Mouse (Mus musculus) kidney, embryonic 15.5 days (tissue): ENCODE results near the gene Nfic. TPM values are rescaled to one million over a fixed set of nuclear protein-coding genes. Genes with fewer than 3 reads are reported as not detected.
"Not testable (repeated sequence)": the region's sequence is repeated elsewhere in the genome, so short reads cannot be mapped to it uniquely, and the experiment has no call there.

Experiments used
- ATAC-seq: fragments of 200-750 bp; cut with Nextera tagmentation; replicated peaks from 2 replicates; pipeline ENCODE4 v1.8.0; 2017; ENCODE audit warnings: moderate TSS enrichment; ENCODE audit not compliant: low FRiP score
- H3K27ac ChIP-seq: fragments of 300-500 bp; sonication (generic); 2 replicates; pipeline ENCODE4 v1.5.1; 2015; ENCODE audit warnings: mild to moderate bottlenecking, inconsistent platforms
- H3K27me3 ChIP-seq: fragments of 300-500 bp; sonication (generic); 2 replicates; pipeline ENCODE4 v1.6.1; 2015; ENCODE audit warnings: inconsistent platforms
- H3K36me3 ChIP-seq: fragments of 300-500 bp; sonication (generic); 2 replicates; pipeline ENCODE4 v1.6.1; 2015; ENCODE audit warnings: inconsistent platforms
- H3K4me1 ChIP-seq: fragments of 300-500 bp; sonication (generic); 2 replicates; pipeline ENCODE4 v1.6.1; 2015; ENCODE audit warnings: inconsistent platforms
- H3K4me2 ChIP-seq: fragments of 300-500 bp; sonication (generic); 2 replicates; pipeline ENCODE4 v1.6.1; 2015; ENCODE audit warnings: moderate library complexity, mild to moderate bottlenecking, inconsistent platforms
- H3K4me3 ChIP-seq: fragments of 300-500 bp; sonication (generic); replicated peaks from 2 replicates; pipeline ENCODE4 v1.5.1; 2015; ENCODE audit warnings: mild to moderate bottlenecking, inconsistent platforms
- H3K9ac ChIP-seq: fragments of 300-500 bp; sonication (generic); 2 replicates; pipeline ENCODE4 v1.6.1; 2015; ENCODE audit warnings: mild to moderate bottlenecking, inconsistent platforms
- H3K9me3 ChIP-seq: fragments of 300-500 bp; sonication (generic); replicated peaks from 2 replicates; pipeline ENCODE4 v1.6.1; 2016; ENCODE audit warnings: inconsistent platforms
- WGBS: fragments of 180-500 bp; shearing (Covaris S2); methylation state at CpG from one replicate; pipeline ENCODE4 v1.1.7; 2015; ENCODE audit warnings: mixed read lengths; 5-methylcytosine and 5-hydroxymethylcytosine counted together
- polyA plus RNA-seq: library from polyadenylated mRNA; unstranded; fragments of >200 nt; fragmentation: Nextera tagmentation; extraction: Ambion mirVana; gene quantifications from 2 replicates; pipeline ENCODE4 v1.2.1, GENCODE M21; 2015

Nfic gene
- polyA plus RNA-seq, 1 experiment from 2014 or later = 84.5 TPM

GRCm38 (mm10) chr10:81452947-81453288 is 2.5 kb downstream of the Nfic start:
- H3K36me3 ChIP-seq = no peaks in the 10 kb centered on the region
- no peak overlapping the region for H3K4me3 ChIP-seq
- no peaks in the 10 kb centered on the region for H3K9me3 ChIP-seq
- peaks cover 9% of the 10 kb centered on the region; the same call in 1 of the 2 replicates for H3K4me1 ChIP-seq
- H3K9ac ChIP-seq = no peak overlapping the region
- H3K27ac ChIP-seq = no peak overlapping the region
- H3K4me2 ChIP-seq = no peak overlapping the region
- WGBS = 2% methylated on average over 14 of the region's 14 CpGs
- H3K27me3 ChIP-seq = peaks cover 85% of the 10 kb centered on the region
- no peak for ATAC-seq

GRCm38 (mm10) chr10:81452237-81452946 is 3.0 kb downstream of the Nfic start:
- peaks cover 9% of the 10 kb centered on the region; the same call in 1 of the 2 replicates for H3K4me1 ChIP-seq
- no peaks in the 10 kb centered on the region for H3K9me3 ChIP-seq
- no peak overlapping the region for H3K4me3 ChIP-seq
- H3K36me3 ChIP-seq = no peaks in the 10 kb centered on the region
- H3K27ac ChIP-seq = no peak overlapping the region
- 0 out of 2 replicates have a peak overlapping the region, but pooled peaks have one; percentile 15 for H3K9ac ChIP-seq
- ATAC-seq = no peak
- WGBS = 10% methylated on average over 36 of the region's 36 CpGs
- H3K4me2 ChIP-seq = 0 out of 2 replicates have a peak overlapping the region, but pooled peaks have one; percentile 9
- peaks cover 82% of the 10 kb centered on the region for H3K27me3 ChIP-seq

- Histone ChIP-seq H3K4me2 (no peak overlapping the region), H3K4me3 (no peak overlapping the region), H3K27me3 (peaks cover 78% of the 10 kb centered on the region), H3K9ac (no peak overlapping the region), H3K27ac (no peak overlapping the region), H3K9me3 (no peaks in the 10 kb centered on the region), H3K4me1 (peaks cover 9% of the 10 kb centered on the region; the same call in 1 of the 2 replicates), H3K36me3 (no peaks in the 10 kb centered on the region)
- 39% methylated on average over 6 of the region's 6 CpGs for WGBS
- ATAC-seq = no peak
These were observed 4.1 kb downstream of the Nfic start for GRCm38 (mm10) chr10:81451365-81451745.

- WGBS = 63% methylated on average over 9 of the region's 9 CpGs
- peaks cover 9% of the 10 kb centered on the region; the same call in 1 of the 2 replicates for H3K4me1 ChIP-seq
- H3K4me3 ChIP-seq = no peak overlapping the region
- no peak overlapping the region for H3K27ac ChIP-seq
- ATAC-seq = 0 out of 2 replicates have a peak, but pooled peaks have one; percentile 43
- H3K9ac ChIP-seq = no peak overlapping the region
- H3K4me2 ChIP-seq = no peak overlapping the region
- no peaks in the 10 kb centered on the region for H3K9me3 ChIP-seq
- peaks cover 73% of the 10 kb centered on the region for H3K27me3 ChIP-seq
- no peaks in the 10 kb centered on the region for H3K36me3 ChIP-seq
These were observed 4.6 kb downstream of the Nfic start for GRCm38 (mm10) chr10:81450641-81451364.

- peaks cover 66% of the 10 kb centered on the region for H3K27me3 ChIP-seq
- no peak overlapping the region for H3K4me2 ChIP-seq
- peaks cover 9% of the 10 kb centered on the region; the same call in 1 of the 2 replicates for H3K4me1 ChIP-seq
- no peaks in the 10 kb centered on the region for H3K9me3 ChIP-seq
- H3K36me3 ChIP-seq = no peaks in the 10 kb centered on the region
- WGBS = 2% methylated on average over 7 of the region's 7 CpGs
- ATAC-seq = peak; percentile 66
- H3K9ac ChIP-seq = no peak overlapping the region
- H3K27ac ChIP-seq = no peak overlapping the region
- H3K4me3 ChIP-seq = no peak overlapping the region
These were observed 5.3 kb downstream of the Nfic start for GRCm38 (mm10) chr10:81450140-81450539.

GRCm38 (mm10) chr10:81445516-81445915 is 9.9 kb downstream of the Nfic start:
- not testable (repeated sequence) for H3K27ac ChIP-seq, H3K4me3 ChIP-seq, ATAC-seq

GRCm38 (mm10) chr10:81441019-81441418 is 14.4 kb downstream of the Nfic start:
- Histone ChIP-seq H3K9me3 (no peaks in the 10 kb centered on the region), H3K4me2 (no peak overlapping the region), H3K27me3 (peaks cover 15% of the 10 kb centered on the region; the same call in 1 of the 2 replicates), H3K36me3 (no peaks in the 10 kb centered on the region), H3K27ac (no peak overlapping the region), H3K9ac (no peak overlapping the region), H3K4me1 (no peaks in the 10 kb centered on the region), H3K4me3 (no peak overlapping the region)
- no peak for ATAC-seq

More at GRCm38 (mm10) chr10:81445516-81445915, 9.9 kb downstream of the Nfic start:
- 31% methylated on average over 2 of the region's 2 CpGs for WGBS
- not testable (repeated sequence) for H3K9me3 ChIP-seq, H3K4me2 ChIP-seq, H3K4me1 ChIP-seq, H3K9ac ChIP-seq, H3K36me3 ChIP-seq
- peaks cover 35% of the 10 kb centered on the region for H3K27me3 ChIP-seq

GRCm38 (mm10) chr10:81435436-81435835 is 20.0 kb downstream of the Nfic start:
- H3K9me3 ChIP-seq = no peaks in the 10 kb centered on the region
- peaks cover 34% of the 10 kb centered on the region for H3K4me1 ChIP-seq
- H3K4me3 ChIP-seq = no peak overlapping the region
- no peak overlapping the region for H3K9ac ChIP-seq
- ATAC-seq = no peak
- H3K36me3 ChIP-seq = no peaks in the 10 kb centered on the region
- no peak overlapping the region for H3K4me2 ChIP-seq
- no peaks in the 10 kb centered on the region; the same call in 1 of the 2 replicates for H3K27me3 ChIP-seq
- WGBS = 77% methylated on average over 3 of the region's 3 CpGs
- H3K27ac ChIP-seq = no peak overlapping the region

GRCm38 (mm10) chr10:81434361-81435263 is 20.8 kb downstream of the Nfic start:
- Histone ChIP-seq H3K36me3 (no peaks in the 10 kb centered on the region), H3K4me3 (no peak overlapping the region), H3K9me3 (no peaks in the 10 kb centered on the region), H3K9ac (no peak overlapping the region), H3K27me3 (no peaks in the 10 kb centered on the region), H3K4me2 (no peak overlapping the region), H3K27ac (no peak overlapping the region), H3K4me1 (peaks cover 37% of the 10 kb centered on the region)
- 58% methylated on average over 15 of the region's 15 CpGs for WGBS
- no peak for ATAC-seq

- Histone ChIP-seq H3K9me3 (no peaks in the 10 kb centered on the region), H3K4me2 (peak overlapping the region; percentile 61), H3K4me3 (no peak overlapping the region), H3K9ac (no peak overlapping the region), H3K36me3 (no peaks in the 10 kb centered on the region), H3K27me3 (no peaks in the 10 kb centered on the region), H3K27ac (no peak overlapping the region), H3K4me1 (peaks cover 44% of the 10 kb centered on the region)
- no peak for ATAC-seq
- 72% methylated on average over 26 of the region's 26 CpGs for WGBS
These were observed 21.7 kb downstream of the Nfic start for GRCm38 (mm10) chr10:81433541-81434289.

- Histone ChIP-seq H3K4me1 (peaks cover 44% of the 10 kb centered on the region), H3K27ac (0 out of 2 replicates have a peak overlapping the region, but pooled peaks have one; percentile 58), H3K27me3 (no peaks in the 10 kb centered on the region), H3K4me2 (peak overlapping the region; percentile 61), H3K36me3 (no peaks in the 10 kb centered on the region), H3K9me3 (no peaks in the 10 kb centered on the region), H3K4me3 (peak overlapping the region; percentile 36), H3K9ac (0 out of 2 replicates have a peak overlapping the region, but pooled peaks have one; percentile 24)
- WGBS = 4% methylated on average over 17 of the region's 17 CpGs
- ATAC-seq = peak; percentile 82
These were observed 22.6 kb downstream of the Nfic start for GRCm38 (mm10) chr10:81432868-81433262.
